24 mouse cellular contexts compared by ENCODE assay signal in genomic region chr17:64653621-64654020, GRCm38 (mm10). TPM values are rescaled to one million over a fixed set of nuclear protein-coding genes. Genes with fewer than 3 reads are reported as not detected.
DNase-seq lines count a peak whose midpoint lies in the region; ATAC-seq and TF ChIP-seq lines count a peak whose summit lies in the region.
"Had no signal": no experiment of that assay in that cellular context is flagged by ENCODE, and none has a peak within 500 bp of the region (broad histone marks: within the 10 kb centered on the region; RNA-seq: fewer than 3 reads in every experiment).

No protein-coding gene starts in this region.

- WGBS in heart, adult 2 months: 98% methylated on average over 2 of the region's 2 CpGs
- WGBS in intestine, embryonic 14.5 days: 96% methylated on average over 2 of the region's 2 CpGs
- WGBS in intestine, embryonic 16.5 days: 91% methylated on average over 2 of the region's 2 CpGs
- 90% methylated on average over 2 of the region's 2 CpGs for WGBS in midbrain, embryonic 10.5 days
- WGBS in midbrain, postnatal 0 days: 100% methylated on average over 2 of the region's 2 CpGs

- TF ChIP-seq CTCF in heart, adult 2 months (IDR thresholded peaks at IDR 0.05): no peak
- TF ChIP-seq CTCF in midbrain, postnatal 0 days (IDR thresholded peaks at IDR 0.05): no peak

- H3K79me2 ChIP-seq in heart, adult 2 months (replicated peaks; ENCODE audit: control insufficient read depth, insufficient read depth, low read length): no peaks in the 10 kb centered on the region; the same call in 1 of the 2 replicates

- intact Hi-C loops in heart, adult 2 months (cut with DNase I): no loop called here

- H3K36me3 ChIP-seq in heart, adult 2 months (ENCODE audit: control insufficient read depth, insufficient read depth, low read length): peaks cover 4% of the 10 kb centered on the region
- H3K36me3 ChIP-seq in intestine, embryonic 14.5 days (ENCODE audit: control insufficient read depth, insufficient read depth, low read length): peaks cover 39% of the 10 kb centered on the region
- peaks cover 15% of the 10 kb centered on the region for H3K36me3 ChIP-seq in intestine, embryonic 16.5 days (ENCODE audit: control insufficient read depth, insufficient read depth, low read length)
- peaks cover 49% of the 10 kb centered on the region for H3K36me3 ChIP-seq in midbrain, embryonic 10.5 days
- H3K36me3 ChIP-seq in midbrain, postnatal 0 days (ENCODE audit: insufficient read depth, low read length): peaks cover 7% of the 10 kb centered on the region
- H3K36me3 ChIP-seq: G1E had no signal

- peak; percentile 69 for DNase-seq in heart, adult 11 months
- DNase-seq in heart, adult 2 months: no peak
- DNase-seq in intestine, embryonic 14.5 days (ENCODE audit: low spot score): peak; percentile 25
- DNase-seq in midbrain, embryonic 10.5 days (ENCODE audit: low spot score): peak; percentile 8
- DNase-seq in midbrain, postnatal 0 days (ENCODE audit: low spot score): no peak
- DNase-seq: adrenal gland, adult 8-10 months; adrenal gland, postnatal 14 days; adrenal gland, postnatal 36 days; B cell, adult 2 months; cerebellum, adult 11-12 months; cerebellum, adult 2 months; cerebellum, adult 9-10 months; cerebellum, postnatal 10 days; cerebellum, postnatal 25 days had no signal

- no peak for TF ChIP-seq POLR2A in heart, adult 2 months (IDR thresholded peaks at IDR 0.05; ENCODE audit: insufficient read depth, low read depth, low read length)

- H3K4me2 ChIP-seq in intestine, embryonic 14.5 days (ENCODE audit: low read length): no peak overlapping the region
- no peak overlapping the region for H3K4me2 ChIP-seq in intestine, embryonic 16.5 days (ENCODE audit: low read depth, low read length)
- no peak overlapping the region for H3K4me2 ChIP-seq in midbrain, postnatal 0 days (ENCODE audit: low read depth, low read length, poor library complexity, severe bottlenecking)
- H3K4me2 ChIP-seq: embryonic facial prominence, embryonic 12.5 days; forebrain, embryonic 13.5 days; forebrain, embryonic 15.5 days had no signal

- H3K27me3 ChIP-seq in heart, adult 2 months (ENCODE audit: control insufficient read depth, insufficient read depth, low read length): no peaks in the 10 kb centered on the region
- H3K27me3 ChIP-seq in intestine, embryonic 14.5 days (replicated peaks; ENCODE audit: control insufficient read depth, insufficient read depth, low read length): no peaks in the 10 kb centered on the region
- no peaks in the 10 kb centered on the region for H3K27me3 ChIP-seq in intestine, embryonic 16.5 days (replicated peaks; ENCODE audit: control insufficient read depth, insufficient read depth, low read length)
- no peaks in the 10 kb centered on the region for H3K27me3 ChIP-seq in midbrain, embryonic 10.5 days (ENCODE audit: low read depth, poor library complexity, severe bottlenecking)
- H3K27me3 ChIP-seq in midbrain, postnatal 0 days (ENCODE audit: insufficient read depth, low read length): no peaks in the 10 kb centered on the region
- H3K27me3 ChIP-seq: CH12.LX; embryonic facial prominence, embryonic 12.5 days; forebrain, embryonic 13.5 days; forebrain, embryonic 15.5 days; Patski had no signal

- no peaks in the 10 kb centered on the region for H3K4me1 ChIP-seq in heart, adult 2 months (ENCODE audit: control insufficient read depth, insufficient read depth, low read length)
- no peaks in the 10 kb centered on the region for H3K4me1 ChIP-seq in intestine, embryonic 14.5 days (replicated peaks; ENCODE audit: control insufficient read depth, insufficient read depth, low read length)
- no peaks in the 10 kb centered on the region for H3K4me1 ChIP-seq in intestine, embryonic 16.5 days (ENCODE audit: control insufficient read depth, insufficient read depth, low read length)
- H3K4me1 ChIP-seq in midbrain, embryonic 10.5 days: no peaks in the 10 kb centered on the region
- no peaks in the 10 kb centered on the region for H3K4me1 ChIP-seq in midbrain, postnatal 0 days (ENCODE audit: insufficient read depth, low read length)
- H3K4me1 ChIP-seq: embryonic facial prominence, embryonic 10.5 days; embryonic facial prominence, embryonic 12.5 days; forebrain, embryonic 13.5 days had no signal

- H3K4me3 ChIP-seq in heart, adult 2 months: no peak overlapping the region
- no peak overlapping the region for H3K4me3 ChIP-seq in intestine, embryonic 14.5 days (ENCODE audit: low read depth, low read length)
- no peak overlapping the region for H3K4me3 ChIP-seq in intestine, embryonic 16.5 days (ENCODE audit: low read length)
- no peak overlapping the region for H3K4me3 ChIP-seq in midbrain, embryonic 10.5 days
- no peak overlapping the region for H3K4me3 ChIP-seq in midbrain, postnatal 0 days (ENCODE audit: low read depth, low read length)
- H3K4me3 ChIP-seq: embryonic facial prominence, embryonic 10.5 days; embryonic facial prominence, embryonic 12.5 days; forebrain, embryonic 13.5 days; forebrain, embryonic 15.5 days had no signal

- H3K9me3 ChIP-seq in intestine, embryonic 14.5 days (ENCODE audit: control insufficient read depth, low read length): 0 out of 2 replicates have a peak, but pooled peaks cover 4% of the 10 kb centered on the region
- no peaks in the 10 kb centered on the region; the same call in 1 of the 2 replicates for H3K9me3 ChIP-seq in intestine, embryonic 16.5 days (ENCODE audit: control insufficient read depth, low read length)
- peaks cover 12% of the 10 kb centered on the region for H3K9me3 ChIP-seq in midbrain, embryonic 10.5 days (replicated peaks)
- H3K9me3 ChIP-seq in midbrain, postnatal 0 days (ENCODE audit: low read length): no peaks in the 10 kb centered on the region
- H3K9me3 ChIP-seq: forebrain, embryonic 15.5 days had no signal

- H3K9ac ChIP-seq in heart, adult 2 months (ENCODE audit: low read depth, low read length): no peak overlapping the region
- no peak overlapping the region for H3K9ac ChIP-seq in intestine, embryonic 14.5 days (ENCODE audit: low read length)
- H3K9ac ChIP-seq in intestine, embryonic 16.5 days (ENCODE audit: low read depth, low read length): no peak overlapping the region
- H3K9ac ChIP-seq in midbrain, postnatal 0 days (replicated peaks; ENCODE audit: low read length, poor library complexity, severe bottlenecking): no peak overlapping the region
- H3K9ac ChIP-seq: embryonic facial prominence, embryonic 12.5 days; forebrain, embryonic 13.5 days; forebrain, embryonic 15.5 days had no signal

- no peak for ATAC-seq in intestine, embryonic 14.5 days (replicated peaks; ENCODE audit: low FRiP score, low TSS enrichment, low read depth)
- ATAC-seq in intestine, embryonic 16.5 days: no peak
- ATAC-seq in midbrain, postnatal 0 days (ENCODE audit: low FRiP score): no peak
- ATAC-seq: activated CD4-positive, CD25-positive, alpha-beta regulatory T cell, adult 4 months; CD4-positive, CD25-positive, alpha-beta regulatory T cell, adult 4 months; forebrain, embryonic 13.5 days; forebrain, embryonic 15.5 days; Patski had no signal

- H3K27ac ChIP-seq in heart, adult 2 months: no peak overlapping the region
- no peak overlapping the region for H3K27ac ChIP-seq in intestine, embryonic 14.5 days (ENCODE audit: low read depth)
- H3K27ac ChIP-seq in intestine, embryonic 16.5 days (ENCODE audit: low read length): no peak overlapping the region
- H3K27ac ChIP-seq in midbrain, embryonic 10.5 days (replicated peaks): no peak overlapping the region
- no peak overlapping the region for H3K27ac ChIP-seq in midbrain, postnatal 0 days (ENCODE audit: low read depth, low read length)
- H3K27ac ChIP-seq: embryonic facial prominence, embryonic 10.5 days; embryonic facial prominence, embryonic 12.5 days; forebrain, embryonic 13.5 days; forebrain, embryonic 15.5 days had no signal

- TF ChIP-seq EP300 in heart, adult 2 months (IDR thresholded peaks at IDR 0.05; ENCODE audit: insufficient read depth, low read depth, low read length): no peak

RNA-seq across cellular contexts. Expression of gene Man2a1, which starts 53.1 kb away (rescaled TPM):
- total RNA-seq in heart, adult 2 months (2021): 10 to 100 TPM; 17.2 to 18.5 TPM
- polyA plus RNA-seq in heart, adult 2 months (2012; rRNA removed): 4.7 and 13.7 TPM in 2 replicates
- polyA plus RNA-seq in intestine, embryonic 14.5 days (2014; fragmentation: Nextera tagmentation; extraction: Ambion mirVana): 12.6 and 12.8 TPM in 2 replicates
- polyA plus RNA-seq in intestine, embryonic 16.5 days (2015; fragmentation: Nextera tagmentation; extraction: Ambion mirVana): 8.4 and 9.1 TPM in 2 replicates
- polyA plus RNA-seq in midbrain, embryonic 10.5 days (2016; fragmentation: Nextera tagmentation; extraction: Ambion mirVana): 3.9 and 4.3 TPM in 2 replicates
- total RNA-seq in midbrain, postnatal 0 days (2014; rRNA removed): 19.0 and 28.8 TPM in 2 replicates
- 2.6 and 3.2 TPM in 2 replicates for polyA plus RNA-seq in midbrain, postnatal 0 days (2015; fragmentation: Nextera tagmentation; extraction: Ambion mirVana)
- total RNA-seq: G1E had no signal
- polyA plus RNA-seq: G1E had no signal

Comparison
In these comparisons a context has a peak if more than half of its experiments do, and no peak if none do; other contexts are left out.
1. DNase-seq: peak in heart, adult 11 months (single experiment), intestine, embryonic 14.5 days (single experiment) and midbrain, embryonic 10.5 days (single experiment); none in heart, adult 2 months (0 of 2) and midbrain, postnatal 0 days (single experiment).